Mouse (Mus musculus): ENCODE results near the gene Tmsb4x. TPM values are rescaled to one million over a fixed set of nuclear protein-coding genes. Genes with fewer than 3 reads are reported as not detected.

The Tmsb4x gene
- polyA plus RNA-seq, 1 experiment from 2014 or later = 2,464 TPM

GRCm38 (mm10) chrX:167226570-167226969 is 17.5 kb upstream of the Tmsb4x start:
- ATAC-seq (ENCODE audit: low FRiP score, low TSS enrichment) = no peak
- no peak overlapping the region for H3K4me2 ChIP-seq (replicated peaks; ENCODE audit: low read depth, low read length)
- H3K9ac ChIP-seq (replicated peaks; ENCODE audit: low read length) = no peak overlapping the region
- no peaks in the 10 kb centered on the region for H3K36me3 ChIP-seq (ENCODE audit: insufficient read depth, low read length)
- H3K27me3 ChIP-seq (ENCODE audit: insufficient read depth, low read length) = peaks cover 7% of the 10 kb centered on the region
- H3K4me1 ChIP-seq (ENCODE audit: insufficient read depth, low read length) = no peaks in the 10 kb centered on the region
- WGBS = 92% methylated on average over 5 of the region's 5 CpGs
- H3K4me3 ChIP-seq (ENCODE audit: low read length) = no peak overlapping the region
- H3K27ac ChIP-seq (ENCODE audit: low read length) = no peak overlapping the region
- no peaks in the 10 kb centered on the region for H3K9me3 ChIP-seq (ENCODE audit: low read length)

GRCm38 (mm10) chrX:167212707-167213106 is 3.6 kb upstream of the Tmsb4x start:
- 31% methylated on average over 8 of the region's 8 CpGs for WGBS
- peak; percentile 50; the same call in 1 of the 2 replicates for ATAC-seq (ENCODE audit: low FRiP score, low TSS enrichment)
- Histone ChIP-seq H3K27me3 (ENCODE audit: insufficient read depth, low read length) (peaks cover 12% of the 10 kb centered on the region; the same call in 1 of the 2 replicates), H3K9ac (replicated peaks; ENCODE audit: low read length) (no peak overlapping the region), H3K4me2 (replicated peaks; ENCODE audit: low read depth, low read length) (peak overlapping the region; percentile 3; the same call in 1 of the 2 replicates), H3K27ac (ENCODE audit: low read length) (no peak overlapping the region), H3K4me3 (ENCODE audit: low read length) (no peak overlapping the region), H3K36me3 (ENCODE audit: insufficient read depth, low read length) (no peaks in the 10 kb centered on the region), H3K4me1 (ENCODE audit: insufficient read depth, low read length) (peaks cover 6% of the 10 kb centered on the region; the same call in 1 of the 2 replicates), H3K9me3 (ENCODE audit: low read length) (no peaks in the 10 kb centered on the region)

GRCm38 (mm10) chrX:167211871-167212555 is 2.9 kb upstream of the Tmsb4x start:
- Histone ChIP-seq H3K9me3 (ENCODE audit: low read length) (no peaks in the 10 kb centered on the region), H3K9ac (replicated peaks; ENCODE audit: low read length) (0 out of 2 replicates have a peak overlapping the region, but pooled peaks have one; percentile 22), H3K27ac (ENCODE audit: low read length) (no peak overlapping the region), H3K27me3 (ENCODE audit: insufficient read depth, low read length) (peaks cover 15% of the 10 kb centered on the region; the same call in 1 of the 2 replicates), H3K4me1 (ENCODE audit: insufficient read depth, low read length) (peaks cover 6% of the 10 kb centered on the region; the same call in 1 of the 2 replicates), H3K4me3 (ENCODE audit: low read length) (no peak overlapping the region), H3K4me2 (replicated peaks; ENCODE audit: low read depth, low read length) (no peak overlapping the region), H3K36me3 (ENCODE audit: insufficient read depth, low read length) (no peaks in the 10 kb centered on the region)
- 0 out of 2 replicates have a peak, but pooled peaks have one; percentile 18 for ATAC-seq (ENCODE audit: low FRiP score, low TSS enrichment)
- 53% methylated on average over 9 of the region's 9 CpGs for WGBS

- Histone ChIP-seq H3K4me1 (ENCODE audit: insufficient read depth, low read length) (peaks cover 6% of the 10 kb centered on the region; the same call in 1 of the 2 replicates), H3K27ac (ENCODE audit: low read length) (no peak overlapping the region), H3K9me3 (ENCODE audit: low read length) (no peaks in the 10 kb centered on the region), H3K27me3 (ENCODE audit: insufficient read depth, low read length) (peaks cover 22% of the 10 kb centered on the region; the same call in 1 of the 2 replicates), H3K36me3 (ENCODE audit: insufficient read depth, low read length) (no peaks in the 10 kb centered on the region), H3K4me2 (replicated peaks; ENCODE audit: low read depth, low read length) (0 out of 2 replicates have a peak overlapping the region, but pooled peaks have one; percentile 54), H3K4me3 (ENCODE audit: low read length) (0 out of 2 replicates have a peak overlapping the region, but pooled peaks have one; percentile 67), H3K9ac (replicated peaks; ENCODE audit: low read length) (no peak overlapping the region)
- 46% methylated on average over 6 of the region's 6 CpGs for WGBS
- ATAC-seq (ENCODE audit: low FRiP score, low TSS enrichment) = peak; percentile 50; the same call in 1 of the 2 replicates
Observed at GRCm38 (mm10) chrX:167210319-167210728, 1.2 kb upstream of the Tmsb4x start.

GRCm38 (mm10) chrX:167209828-167210227 is 713 bp upstream of the Tmsb4x start:
- ATAC-seq (ENCODE audit: low FRiP score, low TSS enrichment) = no peak
- Histone ChIP-seq H3K27me3 (ENCODE audit: insufficient read depth, low read length) (peaks cover 23% of the 10 kb centered on the region; the same call in 1 of the 2 replicates), H3K9ac (replicated peaks; ENCODE audit: low read length) (peak overlapping the region; percentile 76; the same call in 1 of the 2 replicates), H3K27ac (ENCODE audit: low read length) (0 out of 2 replicates have a peak overlapping the region, but pooled peaks have one; percentile 53), H3K36me3 (ENCODE audit: insufficient read depth, low read length) (no peaks in the 10 kb centered on the region), H3K4me2 (replicated peaks; ENCODE audit: low read depth, low read length) (peak overlapping the region; percentile 54), H3K4me3 (ENCODE audit: low read length) (peak overlapping the region; percentile 67), H3K4me1 (ENCODE audit: insufficient read depth, low read length) (peaks cover 6% of the 10 kb centered on the region; the same call in 1 of the 2 replicates), H3K9me3 (ENCODE audit: low read length) (no peaks in the 10 kb centered on the region)
- 66% methylated on average over 8 of the region's 8 CpGs for WGBS

GRCm38 (mm10) chrX:167208506-167208820 is 652 bp downstream of the Tmsb4x start:
- peak overlapping the region; percentile 54 for H3K4me2 ChIP-seq (replicated peaks; ENCODE audit: low read depth, low read length)
- H3K9ac ChIP-seq (replicated peaks; ENCODE audit: low read length) = peak overlapping the region; percentile 76
- no peak for ATAC-seq (ENCODE audit: low FRiP score, low TSS enrichment)
- peak overlapping the region; percentile 67 for H3K4me3 ChIP-seq (ENCODE audit: low read length)
- no peaks in the 10 kb centered on the region for H3K9me3 ChIP-seq (ENCODE audit: low read length)
- 13% methylated on average over 16 of the region's 16 CpGs for WGBS
- peak overlapping the region; percentile 88 for H3K27ac ChIP-seq (ENCODE audit: low read length)
- H3K4me1 ChIP-seq (ENCODE audit: insufficient read depth, low read length) = peaks cover 6% of the 10 kb centered on the region; the same call in 1 of the 2 replicates
- no peaks in the 10 kb centered on the region for H3K36me3 ChIP-seq (ENCODE audit: insufficient read depth, low read length)
- H3K27me3 ChIP-seq (ENCODE audit: insufficient read depth, low read length) = peaks cover 26% of the 10 kb centered on the region; the same call in 1 of the 2 replicates

GRCm38 (mm10) chrX:167207741-167208505 is 1.2 kb downstream of the Tmsb4x start:
- H3K9me3 ChIP-seq (ENCODE audit: low read length) = no peaks in the 10 kb centered on the region
- H3K9ac ChIP-seq (replicated peaks; ENCODE audit: low read length) = peak overlapping the region; percentile 76
- peak overlapping the region; percentile 67 for H3K4me3 ChIP-seq (ENCODE audit: low read length)
- no peak for ATAC-seq (ENCODE audit: low FRiP score, low TSS enrichment)
- H3K36me3 ChIP-seq (ENCODE audit: insufficient read depth, low read length) = no peaks in the 10 kb centered on the region
- peak overlapping the region; percentile 88 for H3K27ac ChIP-seq (ENCODE audit: low read length)
- 27% methylated on average over 25 of the region's 25 CpGs for WGBS
- peak overlapping the region; percentile 54 for H3K4me2 ChIP-seq (replicated peaks; ENCODE audit: low read depth, low read length)
- peaks cover 6% of the 10 kb centered on the region; the same call in 1 of the 2 replicates for H3K4me1 ChIP-seq (ENCODE audit: insufficient read depth, low read length)
- H3K27me3 ChIP-seq (ENCODE audit: insufficient read depth, low read length) = peaks cover 26% of the 10 kb centered on the region; the same call in 1 of the 2 replicates

- Histone ChIP-seq H3K4me1 (ENCODE audit: insufficient read depth, low read length) (no peaks in the 10 kb centered on the region), H3K4me3 (ENCODE audit: low read length) (no peak overlapping the region), H3K36me3 (ENCODE audit: insufficient read depth, low read length) (no peaks in the 10 kb centered on the region), H3K27ac (ENCODE audit: low read length) (no peak overlapping the region), H3K4me2 (replicated peaks; ENCODE audit: low read depth, low read length) (no peak overlapping the region), H3K9me3 (ENCODE audit: low read length) (no peaks in the 10 kb centered on the region), H3K9ac (replicated peaks; ENCODE audit: low read length) (no peak overlapping the region), H3K27me3 (ENCODE audit: insufficient read depth, low read length) (peaks cover 34% of the 10 kb centered on the region; the same call in 1 of the 2 replicates)
- 66% methylated on average over 8 of the region's 8 CpGs for WGBS
- ATAC-seq (ENCODE audit: low FRiP score, low TSS enrichment) = 0 out of 2 replicates have a peak, but pooled peaks have one; percentile 37
Observed at GRCm38 (mm10) chrX:167205813-167206520, 3.1 kb downstream of the Tmsb4x start.

- ATAC-seq (ENCODE audit: low FRiP score, low TSS enrichment) = no peak
Observed at GRCm38 (mm10) chrX:167201365-167201764, 7.8 kb downstream of the Tmsb4x start.

More at GRCm38 (mm10) chrX:167201365-167201764, 7.8 kb downstream of the Tmsb4x start:
- Histone ChIP-seq H3K4me2 (replicated peaks; ENCODE audit: low read depth, low read length) (no peak overlapping the region), H3K9ac (replicated peaks; ENCODE audit: low read length) (no peak overlapping the region), H3K36me3 (ENCODE audit: insufficient read depth, low read length) (no peaks in the 10 kb centered on the region), H3K27ac (ENCODE audit: low read length) (no peak overlapping the region), H3K4me3 (ENCODE audit: low read length) (no peak overlapping the region), H3K27me3 (ENCODE audit: insufficient read depth, low read length) (peaks cover 25% of the 10 kb centered on the region; the same call in 1 of the 2 replicates), H3K9me3 (ENCODE audit: low read length) (no peaks in the 10 kb centered on the region), H3K4me1 (ENCODE audit: insufficient read depth, low read length) (no peaks in the 10 kb centered on the region)
- 76% methylated on average over 2 of the region's 2 CpGs for WGBS
